Mouse (Mus musculus) lung, postnatal 0 days (tissue): ENCODE measurements at regions not wholly inside any gene's neighbourhood (a gene's known extent, or its start where the extent isn't known, plus 50 kb on each side); places are given as distances from the start of the nearest gene placed in this dataset.

ENCODE experiments used
- CTCF ChIP-seq: IDR thresholded peaks from 2 replicates; pipeline ENCODE4 v1.5.1; 2016; ENCODE audit warnings: antibody characterized with exemption, mild to moderate bottlenecking
- EP300 ChIP-seq: IDR thresholded peaks from 2 replicates; pipeline ENCODE4 v1.6.1; 2016; ENCODE audit warnings: antibody characterized with exemption, mild to moderate bottlenecking, control low read depth

DNA sequence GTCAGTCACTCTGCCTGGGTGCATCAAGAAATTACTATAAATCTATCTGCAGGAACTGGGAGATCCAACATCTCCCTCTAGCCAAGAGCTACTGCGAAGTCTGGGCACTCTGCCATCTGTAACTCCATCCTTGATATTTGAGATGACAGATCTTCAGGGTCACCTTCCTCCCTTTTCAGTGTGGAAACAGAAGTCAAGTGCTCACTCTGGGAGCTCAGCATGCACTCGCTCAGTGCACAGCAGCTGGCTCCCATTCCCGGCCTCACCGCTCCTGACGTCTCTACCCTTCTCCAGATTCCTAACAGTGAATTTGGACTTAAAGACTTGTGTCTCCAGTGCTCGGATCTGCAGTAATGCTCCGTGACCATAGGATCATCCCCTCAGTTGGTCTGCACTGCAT lies 400.3 kb downstream of the Fut8 start:
- TF ChIP-seq CTCF (no peak), EP300 (no peak)
